Mouse (Mus musculus): ENCODE data around the gene Rbfox3.

The Rbfox3 gene

GRCm38 (mm10) chr11:118905656-118906055 is 5.7 kb downstream of the Rbfox3 start:
- no peak for DNase-seq

- no peak for DNase-seq
Measured at GRCm38 (mm10) chr11:118904253-118904652, 7.1 kb downstream of the Rbfox3 start.

- DNase-seq = no peak
Measured at GRCm38 (mm10) chr11:118899771-118900545, 11.4 kb downstream of the Rbfox3 start.

- DNase-seq = peak; percentile 38
Measured at GRCm38 (mm10) chr11:118898643-118899042, 12.8 kb downstream of the Rbfox3 start.

- no peak for DNase-seq
Measured at GRCm38 (mm10) chr11:118898156-118898555, 13.2 kb downstream of the Rbfox3 start.

- no peak for DNase-seq
Measured at GRCm38 (mm10) chr11:118897114-118897841, 14.1 kb downstream of the Rbfox3 start.

- DNase-seq = no peak
Measured at GRCm38 (mm10) chr11:118896032-118896675, 15.2 kb downstream of the Rbfox3 start.

GRCm38 (mm10) chr11:118894835-118895234 is 16.6 kb downstream of the Rbfox3 start:
- DNase-seq = no peak

GRCm38 (mm10) chr11:118894196-118894595 is 17.2 kb downstream of the Rbfox3 start:
- no peak for DNase-seq

- no peak for DNase-seq
Measured at GRCm38 (mm10) chr11:118892876-118893275, 18.5 kb downstream of the Rbfox3 start.

- DNase-seq = no peak
Measured at GRCm38 (mm10) chr11:118891516-118891915, 19.9 kb downstream of the Rbfox3 start.

GRCm38 (mm10) chr11:118890992-118891398 is 20.4 kb downstream of the Rbfox3 start:
- no peak for DNase-seq

GRCm38 (mm10) chr11:118890474-118890873 is 20.9 kb downstream of the Rbfox3 start:
- DNase-seq = no peak

GRCm38 (mm10) chr11:118889500-118889899 is 21.9 kb downstream of the Rbfox3 start:
- no peak for DNase-seq

GRCm38 (mm10) chr11:118888426-118888825 is 23.0 kb downstream of the Rbfox3 start:
- no peak for DNase-seq

GRCm38 (mm10) chr11:118887206-118887605 is 24.2 kb downstream of the Rbfox3 start:
- DNase-seq = no peak

- DNase-seq = no peak
Measured at GRCm38 (mm10) chr11:118886269-118886965, 25.0 kb downstream of the Rbfox3 start.

GRCm38 (mm10) chr11:118885604-118886003 is 25.8 kb downstream of the Rbfox3 start:
- DNase-seq = no peak

- no peak for DNase-seq
Measured at GRCm38 (mm10) chr11:118885135-118885534, 26.3 kb downstream of the Rbfox3 start.

GRCm38 (mm10) chr11:118883143-118883542 is 28.3 kb downstream of the Rbfox3 start:
- DNase-seq = no peak

- DNase-seq = no peak
Measured at GRCm38 (mm10) chr11:118881786-118882495, 29.5 kb downstream of the Rbfox3 start.

GRCm38 (mm10) chr11:118879466-118880150 is 31.8 kb downstream of the Rbfox3 start:
- DNase-seq = no peak

All from kidney, adult 9 months (tissue).